Mouse (Mus musculus) ES-E14 (cell line): ENCODE data around the gene Arhgap10.

Experiments used
- CHD2 ChIP-seq: IDR thresholded peaks from 2 replicates; pipeline ENCODE4 v1.6.1; 2014; ENCODE audit warnings: mild to moderate bottlenecking, low read depth, low read length, inconsistent platforms
- ZC3H11A ChIP-seq: IDR thresholded peaks from 2 replicates; pipeline ENCODE4 v1.6.1; 2012; ENCODE audit warnings: low read depth, mild to moderate bottlenecking, inconsistent platforms, low read length, borderline replicate concordance

DNA sequence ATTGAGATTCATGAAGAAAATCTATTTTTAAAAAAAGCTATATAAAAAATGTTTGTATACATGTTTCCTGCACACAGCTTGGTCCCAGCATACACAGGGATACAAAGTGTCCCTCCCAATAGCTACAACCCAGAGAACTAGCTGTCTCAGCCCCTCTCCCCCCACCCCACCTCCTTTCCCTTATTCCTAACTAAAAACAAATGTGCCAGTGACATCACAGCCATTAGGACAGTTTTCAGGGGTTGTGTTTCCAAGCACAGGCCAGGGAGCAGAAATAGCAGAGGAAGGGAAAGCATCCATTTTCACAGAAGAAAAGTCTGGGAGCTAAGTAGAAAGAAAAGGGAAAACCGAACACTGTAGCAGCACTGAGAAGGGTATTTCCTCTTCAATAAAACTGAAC, 163.6 kb downstream of the Arhgap10 start:
- TF ChIP-seq CHD2: no peak
- no peak for TF ChIP-seq ZC3H11A
